Mouse (Mus musculus): Measurements from ENCODE around the gene Bid. TPM values are rescaled to one million over a fixed set of nuclear protein-coding genes. Genes with fewer than 3 reads are reported as not detected.
"Not testable (repeated sequence)": the region's sequence is repeated elsewhere in the genome, so short reads cannot be mapped to it uniquely, and the experiment has no call there.

Bid gene
- polyA plus RNA-seq, 1 experiment from 2014 or later = 72.6 TPM

DNA sequence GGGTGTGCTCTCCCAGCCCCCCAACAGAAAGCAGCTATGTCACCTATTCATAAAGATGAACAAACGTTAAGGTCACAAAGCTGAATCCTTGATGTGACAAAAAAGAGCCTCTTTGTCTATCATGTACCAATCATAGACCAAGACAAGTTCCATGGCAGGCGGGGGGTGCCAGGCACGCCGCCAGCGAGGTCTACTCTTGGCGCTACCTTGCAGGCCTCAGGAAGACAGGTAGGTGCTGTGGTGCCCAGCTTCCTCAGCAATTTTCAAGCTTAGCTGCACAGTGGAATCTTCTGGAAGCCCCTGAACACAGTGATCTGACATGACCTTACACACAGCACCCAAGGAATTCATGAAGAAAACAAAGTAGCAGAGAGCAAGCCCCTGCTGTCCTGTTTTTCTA, 10.1 kb downstream of the Bid start:
- no peak for DNase-seq (ENCODE audit: low spot score)

DNA sequence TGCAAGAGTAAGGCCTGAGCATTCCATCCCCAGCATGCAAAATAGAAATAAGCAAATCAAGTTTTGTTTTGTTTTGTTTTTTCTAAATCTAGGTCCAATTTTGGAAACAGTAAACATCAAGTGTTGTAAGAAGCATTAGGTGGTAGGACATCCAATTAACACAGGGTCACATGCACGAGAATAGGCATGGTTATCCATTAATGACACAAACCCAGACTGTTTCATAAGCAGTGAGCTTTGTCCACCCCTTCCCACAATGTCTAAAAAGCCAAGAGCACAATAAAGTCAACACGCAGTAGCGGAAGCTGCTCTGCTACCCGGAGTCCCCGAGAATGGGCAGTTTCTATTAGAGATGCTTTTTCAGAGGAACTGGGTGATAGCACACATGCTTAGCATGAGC, 11.5 kb downstream of the Bid start:
- DNase-seq (ENCODE audit: low spot score) = no peak

DNA sequence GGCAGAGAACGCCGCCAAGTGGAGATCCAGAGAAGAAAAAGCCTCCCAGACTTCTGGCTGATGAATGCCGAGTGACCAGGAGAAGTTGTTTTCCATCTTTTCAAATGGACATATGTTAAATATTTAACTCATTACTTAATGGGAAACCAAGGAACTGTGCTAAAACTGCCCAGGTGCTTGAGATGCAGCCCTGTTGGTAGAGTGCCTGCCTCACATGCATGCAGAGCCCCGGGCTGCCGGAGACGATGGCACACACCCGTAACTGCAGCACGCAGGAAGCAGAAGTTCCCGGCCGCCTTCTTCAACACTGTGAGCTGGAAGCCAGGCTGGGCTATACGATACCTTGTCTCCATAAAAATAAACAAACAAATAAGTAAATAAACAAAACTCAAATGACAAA, 12.7 kb downstream of the Bid start:
- no peak for DNase-seq (ENCODE audit: low spot score)

DNA sequence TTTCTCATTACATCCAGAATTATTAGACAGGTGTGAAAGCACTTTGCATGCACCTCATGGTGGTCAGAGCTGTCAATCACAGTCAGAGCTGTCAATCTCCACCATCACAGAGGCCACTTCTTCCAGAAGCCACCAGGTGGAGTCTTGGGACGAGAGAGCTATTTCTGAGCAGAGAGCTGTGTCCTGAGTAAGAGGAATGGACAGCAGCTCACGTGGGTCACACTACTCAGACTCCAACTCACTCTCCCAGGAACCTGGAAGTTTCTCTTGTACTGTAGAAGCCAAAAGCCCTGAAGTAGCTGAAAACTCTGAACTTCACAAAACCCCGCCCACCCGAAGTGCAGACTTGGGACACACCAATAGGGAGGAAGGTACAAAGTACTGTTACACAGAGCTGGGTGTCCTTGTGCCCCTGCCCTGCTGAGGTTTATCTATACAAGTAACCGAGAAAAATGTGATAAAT, 13.2 kb downstream of the Bid start:
- peak; percentile 61 for DNase-seq (ENCODE audit: low spot score)

DNA sequence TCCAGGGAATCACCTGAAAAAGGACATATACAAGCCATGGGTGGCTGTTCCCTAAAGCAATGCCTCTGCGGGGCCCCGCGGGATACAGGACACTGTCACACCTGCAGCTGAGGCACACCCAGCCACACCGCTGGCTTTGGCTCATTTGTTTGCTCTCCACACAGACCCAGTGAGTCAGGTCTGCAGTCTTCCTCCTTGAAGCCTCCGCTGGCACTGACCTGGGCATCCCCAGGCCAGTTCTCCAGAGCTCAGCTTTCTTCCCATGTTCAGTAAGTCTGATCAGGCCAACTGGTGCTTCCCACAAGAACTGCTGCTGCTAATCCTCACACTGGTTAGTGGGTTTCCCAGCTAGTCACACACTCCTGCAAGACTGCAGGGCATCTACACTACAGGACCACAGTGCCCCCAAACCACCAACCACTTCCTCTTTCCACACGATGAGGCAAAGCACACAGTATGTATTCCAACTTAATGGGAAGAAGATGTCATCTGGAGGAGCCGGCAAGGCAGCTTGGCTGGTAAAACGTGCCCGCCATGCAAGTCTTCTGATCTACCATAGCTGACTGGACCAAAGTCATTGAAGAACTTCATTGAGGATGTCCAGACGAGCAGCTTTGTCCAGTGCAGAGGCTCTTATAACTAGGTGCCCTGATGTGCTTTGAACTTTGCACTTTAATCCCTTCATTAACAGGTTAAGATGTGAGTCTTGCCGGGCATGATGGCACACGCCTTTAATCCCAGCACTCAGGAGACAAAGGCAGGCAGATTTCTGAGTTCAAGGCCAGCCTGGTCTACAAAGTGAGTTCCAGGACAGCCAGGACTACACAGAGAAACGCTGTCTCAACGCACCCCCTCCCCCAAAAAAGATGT, 14.6 kb downstream of the Bid start:
- DNase-seq (ENCODE audit: low spot score) = peak; percentile 60

DNA sequence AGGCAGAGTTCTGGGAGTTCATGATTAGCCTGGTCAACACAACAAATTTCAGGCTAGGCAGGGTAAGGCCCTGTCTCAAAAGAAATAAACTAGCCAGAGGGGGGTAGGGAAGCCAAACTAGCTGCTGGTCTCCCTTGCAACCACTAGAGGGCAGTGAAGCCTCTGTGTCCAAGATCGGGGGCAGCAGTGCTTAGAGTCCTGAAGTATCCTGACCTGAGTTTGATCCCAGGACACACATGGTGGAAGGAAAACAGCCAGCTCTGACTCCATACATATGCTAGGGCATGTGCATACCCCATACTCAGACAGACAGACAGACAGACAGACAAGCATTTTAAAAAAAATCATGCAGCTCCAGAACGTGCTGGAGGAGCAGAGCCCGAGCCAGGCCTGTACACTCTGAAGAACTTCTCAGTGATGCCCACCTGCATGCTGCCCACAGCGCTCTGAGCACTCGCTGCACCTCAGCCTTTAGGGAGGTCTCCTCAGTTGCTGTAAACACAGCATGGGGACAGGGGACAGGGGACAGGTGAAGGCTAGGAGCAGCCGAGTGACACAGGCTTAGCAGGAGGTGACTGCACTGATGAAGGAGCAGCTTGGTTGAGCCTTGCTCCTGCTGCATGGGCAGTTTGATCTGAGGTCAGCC, 18.3 kb downstream of the Bid start:
- DNase-seq (ENCODE audit: low spot score) = peak; percentile 73

DNA sequence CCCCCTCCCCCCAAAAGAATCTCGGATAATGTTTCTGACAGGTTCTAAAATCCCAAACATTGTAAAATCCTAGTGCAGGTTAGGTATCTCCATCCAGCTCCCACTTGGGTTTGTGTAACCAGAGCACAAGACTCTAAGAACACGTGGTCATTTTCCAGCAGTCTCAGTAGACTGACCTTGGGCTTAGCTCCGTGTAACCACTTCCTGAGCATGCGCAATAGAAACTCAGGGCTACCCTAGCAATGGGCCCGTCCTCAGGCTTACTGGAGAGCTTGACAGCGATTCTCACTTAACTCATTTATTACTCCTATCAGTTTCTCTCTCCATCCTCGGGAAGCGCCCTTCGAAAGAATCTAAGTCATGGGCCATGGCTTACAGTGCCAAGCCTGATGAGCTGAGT, 22.1 kb downstream of the Bid start:
- no peak for DNase-seq (ENCODE audit: low spot score)

- DNase-seq (ENCODE audit: low spot score) = no peak
Measured at GRCm38 (mm10) chr6:120894089-120894488, 22.6 kb downstream of the Bid start.

DNA sequence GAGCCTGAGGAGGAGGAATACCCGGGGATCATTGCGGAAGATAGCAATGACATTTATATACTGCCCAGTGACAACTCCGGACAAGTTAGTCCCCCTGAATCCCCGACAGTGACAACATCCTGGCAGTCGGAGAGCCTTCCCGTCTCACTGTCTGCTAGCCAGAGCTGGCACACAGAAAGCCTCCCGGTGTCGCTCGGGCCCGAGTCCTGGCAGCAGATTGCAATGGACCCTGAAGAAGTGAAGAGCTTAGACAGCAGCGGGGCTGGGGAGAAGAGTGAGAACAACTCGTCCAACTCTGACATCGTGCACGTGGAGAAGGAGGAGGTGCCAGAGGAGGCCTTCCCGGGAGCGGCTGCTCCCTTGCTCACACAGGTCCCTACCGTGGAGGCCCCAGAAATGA, 30.0 kb downstream of the Bid start:
- no peak for DNase-seq (ENCODE audit: low spot score)

GRCm38 (mm10) chr6:120884436-120884835, 32.2 kb downstream of the Bid start:
- DNase-seq (ENCODE audit: low spot score) = no peak

DNA sequence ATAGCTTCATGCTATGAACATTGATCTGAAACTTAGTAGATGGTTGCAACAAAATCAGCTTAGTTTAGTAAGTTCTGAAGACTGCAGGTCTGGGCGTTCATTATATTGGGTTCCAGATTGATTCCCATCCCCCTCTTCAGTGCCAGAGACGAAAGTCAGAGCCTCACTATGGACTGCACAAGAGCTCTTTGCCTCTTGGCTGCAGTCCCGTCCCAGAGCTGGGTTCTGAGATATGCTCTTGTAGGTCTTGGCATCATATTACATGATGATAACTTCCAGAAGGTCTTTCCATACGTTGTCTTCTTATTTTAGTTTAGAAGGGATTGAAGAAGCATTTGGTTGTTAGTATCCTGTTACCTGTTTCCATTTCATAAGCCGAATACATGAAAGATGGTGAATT, 37.6 kb downstream of the Bid start:
- DNase-seq (ENCODE audit: low spot score) = no peak

DNA sequence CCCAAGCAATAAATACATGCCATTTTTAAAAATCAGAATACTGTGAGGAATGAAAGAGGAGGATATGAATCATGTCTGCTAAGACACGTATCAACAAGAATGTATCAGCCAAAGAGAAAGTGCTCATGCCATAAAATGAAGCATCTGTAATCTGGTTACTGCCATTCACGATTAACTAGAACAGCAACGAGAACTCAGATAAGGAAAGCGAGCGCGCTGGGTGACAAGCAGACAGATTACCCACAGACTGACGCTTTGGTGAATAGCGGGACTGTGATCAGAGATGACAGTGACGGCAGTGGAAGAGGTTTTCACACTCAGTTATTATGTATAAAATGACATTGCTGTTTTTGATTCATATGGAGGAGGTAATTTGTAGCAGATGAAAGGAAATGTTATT, 42.8 kb downstream of the Bid start:
- no peak for DNase-seq (ENCODE audit: low spot score)

DNA sequence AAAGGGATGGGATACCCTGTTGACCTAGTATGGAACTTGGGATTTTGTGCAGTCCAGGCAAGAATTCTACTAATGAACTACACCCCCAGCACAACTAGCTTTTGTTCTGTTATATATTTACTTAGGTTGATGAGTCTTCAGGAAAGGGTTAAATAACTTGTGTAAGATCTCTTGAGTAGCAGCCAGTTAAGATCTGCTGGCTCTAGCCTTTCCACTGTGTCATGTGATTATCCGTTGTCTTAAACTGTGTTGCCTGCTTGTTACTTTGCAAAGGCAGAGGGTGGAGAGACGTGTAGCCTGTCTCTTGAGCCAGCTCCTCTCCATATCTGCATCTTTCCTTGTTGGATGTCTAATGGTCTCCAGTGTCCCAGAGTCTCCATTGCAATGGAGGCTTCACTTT, 45.4 kb downstream of the Bid start:
- DNase-seq (ENCODE audit: low spot score) = no peak

GRCm38 (mm10) chr6:120868824-120869223, 47.8 kb downstream of the Bid start:
- no peak for DNase-seq (ENCODE audit: low spot score)

DNA sequence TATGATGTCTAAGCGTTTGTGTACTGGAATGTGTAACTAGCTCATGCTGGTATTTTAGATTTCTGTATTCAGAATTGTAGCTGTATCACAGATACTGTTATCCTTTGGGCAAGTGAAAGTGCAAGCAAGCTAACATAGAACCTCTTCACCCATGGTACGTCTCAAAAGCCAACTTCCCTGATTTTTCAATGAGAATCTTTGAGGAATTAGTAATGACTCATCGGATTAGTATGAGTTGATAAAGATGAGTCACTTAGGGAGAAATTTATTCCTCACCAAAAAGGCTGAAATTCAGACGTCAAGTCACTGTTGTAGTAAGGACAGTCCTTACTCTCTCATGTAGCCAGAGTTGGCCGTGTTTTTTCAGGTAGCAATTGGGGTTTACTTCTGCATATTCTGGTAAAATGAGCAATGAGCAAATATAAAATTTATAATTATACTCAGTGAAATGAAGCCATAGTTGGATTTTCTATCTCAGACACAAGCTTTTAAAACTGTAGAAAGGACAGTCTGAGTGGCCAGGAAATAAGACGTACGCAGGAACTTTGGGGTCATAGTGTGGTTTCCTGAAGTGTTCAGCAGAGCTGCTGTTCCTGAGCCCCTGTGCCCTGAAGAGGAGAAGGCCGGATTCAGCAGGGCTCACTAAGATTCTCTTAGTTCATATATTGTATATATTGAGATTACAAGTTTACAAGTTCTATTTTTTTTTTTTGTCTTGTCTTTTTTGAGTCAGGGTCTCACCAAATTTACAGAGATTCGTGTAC, 50.4 kb downstream of the Bid start:
- DNase-seq (ENCODE audit: low spot score) = peak; percentile 8

DNA sequence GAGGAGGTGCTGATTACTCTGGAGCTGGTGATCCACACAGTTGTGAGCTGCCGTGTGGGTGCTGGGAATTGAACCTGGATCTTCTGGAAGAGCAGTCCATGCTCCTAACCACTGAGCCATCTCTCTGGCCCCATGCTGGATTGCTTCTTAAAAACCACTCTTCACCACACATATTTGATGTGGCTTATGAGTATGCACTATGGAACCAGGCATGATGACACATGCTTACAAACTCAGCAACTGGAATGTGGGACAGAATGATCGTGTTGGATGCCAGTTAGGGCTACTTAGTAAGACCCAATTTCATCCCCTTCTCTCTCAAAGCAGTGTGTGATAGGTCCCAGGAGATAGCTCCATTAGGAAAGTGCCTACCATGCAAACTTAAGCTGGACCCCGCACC, 56.6 kb downstream of the Bid start:
- no peak for DNase-seq (ENCODE audit: low spot score)

- DNase-seq (ENCODE audit: low spot score) = no peak
Measured at GRCm38 (mm10) chr6:120858217-120858711, 58.4 kb downstream of the Bid start.

DNA sequence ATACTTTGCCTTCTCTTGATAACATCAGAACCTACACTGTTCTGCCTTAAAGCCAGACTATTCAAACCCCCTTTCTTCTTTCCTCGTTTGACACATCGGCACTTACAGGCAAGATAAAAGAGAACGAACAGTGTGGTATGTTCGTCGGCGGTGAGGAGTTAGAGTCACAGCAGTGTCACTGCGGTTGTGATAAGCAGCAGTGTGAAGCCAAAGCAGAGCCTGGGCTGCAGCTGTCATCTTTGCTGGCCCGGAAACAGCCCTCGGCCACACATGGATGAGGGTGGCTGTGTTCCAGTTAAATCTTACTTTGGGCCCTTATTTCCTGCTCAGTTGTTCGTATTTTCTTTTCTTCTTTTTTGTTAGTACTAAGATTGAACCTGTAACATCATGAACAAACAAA, 62.2 kb downstream of the Bid start:
- DNase-seq (ENCODE audit: low spot score) = no peak

GRCm38 (mm10) chr6:120850720-120851119, 65.9 kb downstream of the Bid start:
- not testable (repeated sequence) for DNase-seq (ENCODE audit: low spot score)

All from thymus, postnatal 0 days (tissue).